Mouse (Mus musculus): Measurements from ENCODE around the gene Arhgap19. TPM values are rescaled to one million over a fixed set of nuclear protein-coding genes. Genes with fewer than 3 reads are reported as not detected.

Gene Arhgap19
- polyA plus RNA-seq, 1 experiment: 0.49 TPM

DNA sequence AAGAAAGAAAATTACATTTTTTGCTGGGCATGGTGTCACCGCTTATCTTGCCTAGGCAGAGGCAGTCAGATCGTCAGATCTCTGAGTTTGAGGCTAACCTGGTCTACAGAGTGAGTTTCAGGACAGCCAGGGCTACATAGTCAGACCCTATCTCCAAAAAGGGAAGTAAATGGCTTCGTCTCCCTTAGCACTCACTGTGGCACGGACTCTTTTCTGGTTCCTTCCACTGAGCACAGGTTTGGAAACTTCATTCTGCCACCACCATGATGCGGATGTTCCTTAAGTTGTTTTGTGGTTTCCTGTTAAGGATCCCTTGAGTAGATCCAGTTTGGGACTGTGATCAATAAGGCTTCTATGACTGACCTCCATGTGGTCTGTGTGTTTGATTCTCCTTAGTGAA is 23.1 kb upstream of the Arhgap19 start:
- Histone ChIP-seq H3K36me3 (ENCODE audit: control insufficient read depth) (no peaks in the 10 kb centered on the region), H3K9me3 (ENCODE audit: control insufficient read depth, low read length) (no peaks in the 10 kb centered on the region), H3K4me3 (replicated peaks) (no peak overlapping the region), H3K27me3 (ENCODE audit: control insufficient read depth) (no peaks in the 10 kb centered on the region), H3K4me1 (ENCODE audit: control insufficient read depth) (peaks cover 54% of the 10 kb centered on the region)
- TF ChIP-seq GATA1 (IDR thresholded peaks at IDR 0.05; ENCODE audit: low read length): no peak
- no peak for TF ChIP-seq TAL1 (IDR thresholded peaks at IDR 0.05; ENCODE audit: low read length)

GRCm38 (mm10) chr19:41822589-41822988 is 20.7 kb upstream of the Arhgap19 start:
- Histone ChIP-seq H3K4me1 (ENCODE audit: control insufficient read depth) (peaks cover 38% of the 10 kb centered on the region), H3K27me3 (ENCODE audit: control insufficient read depth) (no peaks in the 10 kb centered on the region), H3K36me3 (ENCODE audit: control insufficient read depth) (no peaks in the 10 kb centered on the region), H3K4me3 (replicated peaks) (no peak overlapping the region), H3K9me3 (ENCODE audit: control insufficient read depth, low read length) (no peaks in the 10 kb centered on the region)
- TF ChIP-seq TAL1 (IDR thresholded peaks at IDR 0.05; ENCODE audit: low read length) (no peak), GATA1 (IDR thresholded peaks at IDR 0.05; ENCODE audit: low read length) (no peak)

- H3K4me1 ChIP-seq (ENCODE audit: control insufficient read depth): peaks cover 47% of the 10 kb centered on the region
Measured at GRCm38 (mm10) chr19:41821436-41821835, 19.6 kb upstream of the Arhgap19 start.

DNA sequence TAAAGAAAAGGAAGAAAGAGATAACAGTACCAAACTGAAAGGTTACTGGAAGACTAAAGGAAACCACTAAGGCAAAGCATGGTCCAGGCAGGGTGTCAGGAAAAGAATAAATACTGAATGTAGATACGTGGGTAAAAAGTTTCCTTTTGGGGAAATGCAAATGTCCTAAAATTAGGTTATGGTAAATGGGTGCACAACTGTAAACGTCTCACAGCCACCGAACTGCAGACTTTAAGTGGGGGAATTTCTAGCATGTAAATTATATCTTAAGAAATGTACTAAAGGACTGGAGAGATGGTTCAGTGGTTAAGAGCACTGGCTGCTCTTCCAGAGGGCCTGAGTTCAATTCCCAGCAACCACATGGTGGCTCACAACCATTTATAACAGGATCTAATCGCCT is 16.9 kb upstream of the Arhgap19 start:
- H3K4me1 ChIP-seq (ENCODE audit: control insufficient read depth): peaks cover 41% of the 10 kb centered on the region

More at GRCm38 (mm10) chr19:41821436-41821835, 19.6 kb upstream of the Arhgap19 start:
- H3K4me3 ChIP-seq (replicated peaks): no peak overlapping the region
- no peak for TF ChIP-seq TAL1 (IDR thresholded peaks at IDR 0.05; ENCODE audit: low read length)
- TF ChIP-seq GATA1 (IDR thresholded peaks at IDR 0.05; ENCODE audit: low read length): no peak
- no peaks in the 10 kb centered on the region for H3K27me3 ChIP-seq (ENCODE audit: control insufficient read depth)
- no peaks in the 10 kb centered on the region for H3K36me3 ChIP-seq (ENCODE audit: control insufficient read depth)
- H3K9me3 ChIP-seq (ENCODE audit: control insufficient read depth, low read length): no peaks in the 10 kb centered on the region

DNA sequence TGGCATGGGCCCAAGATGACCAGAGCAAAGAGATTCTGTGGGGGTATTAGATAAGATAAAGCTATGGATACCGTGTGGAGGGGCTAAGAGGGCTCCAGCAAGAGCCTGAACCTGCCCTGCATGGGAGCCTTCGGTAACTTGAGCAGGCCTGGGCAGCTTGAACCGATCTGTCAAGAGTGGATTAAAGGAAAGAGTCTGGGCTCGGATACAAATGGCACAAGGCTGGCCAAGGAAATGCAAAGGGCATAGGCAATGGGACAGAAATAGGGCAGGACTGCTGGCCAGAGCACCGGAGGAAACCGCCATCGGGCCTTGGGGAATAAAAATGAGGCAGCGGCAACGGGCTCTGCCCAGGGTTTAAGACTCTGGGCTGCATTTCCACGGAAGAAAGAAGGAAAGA is 15.5 kb upstream of the Arhgap19 start:
- H3K4me1 ChIP-seq (ENCODE audit: control insufficient read depth): peaks cover 43% of the 10 kb centered on the region

More for the DNA sequence above, 16.9 kb upstream of the Arhgap19 start:
- TF ChIP-seq TAL1 (IDR thresholded peaks at IDR 0.05; ENCODE audit: low read length) (no peak), GATA1 (IDR thresholded peaks at IDR 0.05; ENCODE audit: low read length) (no peak)
- H3K27me3 ChIP-seq (ENCODE audit: control insufficient read depth): no peaks in the 10 kb centered on the region
- peaks cover 1% of the 10 kb centered on the region for H3K36me3 ChIP-seq (ENCODE audit: control insufficient read depth)
- H3K9me3 ChIP-seq (ENCODE audit: control insufficient read depth, low read length): peaks cover 2% of the 10 kb centered on the region; the same call in 1 of the 2 replicates
- no peak overlapping the region for H3K4me3 ChIP-seq (replicated peaks)

DNA sequence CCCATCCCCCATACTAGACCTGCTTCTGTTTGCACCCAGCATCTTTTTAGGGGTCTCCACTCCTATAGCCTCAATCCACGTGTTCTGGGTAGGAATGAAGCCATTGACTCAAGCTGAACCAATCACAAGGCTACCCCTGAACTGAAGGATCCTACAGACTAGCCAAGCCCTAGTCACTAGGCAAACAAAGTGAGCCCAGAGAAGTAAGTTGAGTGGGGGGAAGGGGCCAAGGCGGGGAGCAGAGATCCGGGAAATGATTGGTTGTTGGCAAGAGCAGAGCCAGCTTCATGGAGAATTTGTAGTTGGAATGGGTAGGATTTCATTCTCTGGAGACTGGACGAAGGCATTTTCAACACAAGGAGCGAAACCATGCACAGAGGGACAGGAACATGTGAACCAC is 15.1 kb upstream of the Arhgap19 start:
- H3K36me3 ChIP-seq (ENCODE audit: control insufficient read depth): peaks cover 2% of the 10 kb centered on the region
- H3K9me3 ChIP-seq (ENCODE audit: control insufficient read depth, low read length): peaks cover 3% of the 10 kb centered on the region; the same call in 1 of the 2 replicates
- peaks cover 44% of the 10 kb centered on the region for H3K4me1 ChIP-seq (ENCODE audit: control insufficient read depth)
- TF ChIP-seq GATA1 (IDR thresholded peaks at IDR 0.05; ENCODE audit: low read length) (no peak), TAL1 (IDR thresholded peaks at IDR 0.05; ENCODE audit: low read length) (no peak)
- H3K27me3 ChIP-seq (ENCODE audit: control insufficient read depth): no peaks in the 10 kb centered on the region
- no peak overlapping the region for H3K4me3 ChIP-seq (replicated peaks)

More for the DNA sequence above, 15.5 kb upstream of the Arhgap19 start:
- H3K4me3 ChIP-seq (replicated peaks): no peak overlapping the region
- peaks cover 3% of the 10 kb centered on the region; the same call in 1 of the 2 replicates for H3K9me3 ChIP-seq (ENCODE audit: control insufficient read depth, low read length)
- H3K27me3 ChIP-seq (ENCODE audit: control insufficient read depth): no peaks in the 10 kb centered on the region
- no peak for TF ChIP-seq GATA1 (IDR thresholded peaks at IDR 0.05; ENCODE audit: low read length)
- TF ChIP-seq TAL1 (IDR thresholded peaks at IDR 0.05; ENCODE audit: low read length): no peak
- peaks cover 2% of the 10 kb centered on the region for H3K36me3 ChIP-seq (ENCODE audit: control insufficient read depth)

DNA sequence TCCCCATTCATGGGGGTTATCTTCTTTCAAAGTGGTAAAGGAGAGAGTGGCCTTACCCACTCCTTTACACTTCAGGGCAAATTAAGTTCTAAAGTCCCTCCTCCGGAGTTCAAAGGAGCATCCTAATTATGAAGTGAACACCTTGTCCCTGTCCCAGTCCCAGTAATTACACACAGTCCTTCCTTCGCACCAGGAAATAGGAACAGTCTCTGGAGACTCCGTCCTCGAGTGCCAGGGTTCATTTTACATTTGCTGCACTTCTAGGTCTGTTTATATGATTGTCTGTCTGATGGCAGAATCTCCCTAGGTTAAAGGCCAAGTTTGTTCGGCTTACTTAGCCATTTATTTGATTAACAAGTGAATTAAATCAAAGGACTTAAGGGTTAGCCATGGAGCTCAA is 14.6 kb upstream of the Arhgap19 start:
- H3K9me3 ChIP-seq (ENCODE audit: control insufficient read depth, low read length): peaks cover 3% of the 10 kb centered on the region; the same call in 1 of the 2 replicates
- TF ChIP-seq GATA1 (IDR thresholded peaks at IDR 0.05; ENCODE audit: low read length) (no peak), TAL1 (IDR thresholded peaks at IDR 0.05; ENCODE audit: low read length) (no peak)
- H3K36me3 ChIP-seq (ENCODE audit: control insufficient read depth): peaks cover 2% of the 10 kb centered on the region
- H3K27me3 ChIP-seq (ENCODE audit: control insufficient read depth): no peaks in the 10 kb centered on the region
- no peak overlapping the region for H3K4me3 ChIP-seq (replicated peaks)
- H3K4me1 ChIP-seq (ENCODE audit: control insufficient read depth): peaks cover 42% of the 10 kb centered on the region

DNA sequence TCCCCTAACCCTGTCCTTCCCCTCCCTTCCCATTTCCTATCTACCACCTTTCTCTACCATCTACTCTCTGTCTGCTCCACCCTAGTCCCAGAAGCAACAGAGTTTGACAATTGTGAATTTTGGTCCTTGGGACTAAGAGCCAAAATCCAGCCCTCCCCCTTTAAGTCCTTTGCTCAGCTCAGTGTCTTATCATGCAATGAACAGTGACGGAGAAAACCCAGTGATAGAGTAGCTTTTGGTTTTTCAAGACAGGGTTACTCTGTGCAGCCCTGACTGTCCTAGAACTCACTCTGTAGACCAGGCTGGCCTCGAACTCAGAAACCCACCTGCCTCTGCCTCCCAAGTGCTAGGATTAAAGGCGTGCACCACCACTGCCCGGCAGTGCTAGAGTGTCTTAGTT is 11.5 kb upstream of the Arhgap19 start:
- no peak for TF ChIP-seq GATA1 (IDR thresholded peaks at IDR 0.05; ENCODE audit: low read length)
- TF ChIP-seq TAL1 (IDR thresholded peaks at IDR 0.05; ENCODE audit: low read length): no peak
- H3K4me1 ChIP-seq (ENCODE audit: control insufficient read depth): peaks cover 48% of the 10 kb centered on the region
- peaks cover 3% of the 10 kb centered on the region; the same call in 1 of the 2 replicates for H3K9me3 ChIP-seq (ENCODE audit: control insufficient read depth, low read length)
- no peaks in the 10 kb centered on the region for H3K27me3 ChIP-seq (ENCODE audit: control insufficient read depth)
- no peak overlapping the region for H3K4me3 ChIP-seq (replicated peaks)
- H3K36me3 ChIP-seq (ENCODE audit: control insufficient read depth): peaks cover 2% of the 10 kb centered on the region

GRCm38 (mm10) chr19:41812525-41812924 is 10.7 kb upstream of the Arhgap19 start:
- Histone ChIP-seq H3K9me3 (ENCODE audit: control insufficient read depth, low read length) (peaks cover 3% of the 10 kb centered on the region; the same call in 1 of the 2 replicates), H3K27me3 (ENCODE audit: control insufficient read depth) (no peaks in the 10 kb centered on the region), H3K36me3 (ENCODE audit: control insufficient read depth) (peaks cover 2% of the 10 kb centered on the region), H3K4me1 (ENCODE audit: control insufficient read depth) (peaks cover 56% of the 10 kb centered on the region), H3K4me3 (replicated peaks) (no peak overlapping the region)
- no peak for TF ChIP-seq TAL1 (IDR thresholded peaks at IDR 0.05; ENCODE audit: low read length)
- TF ChIP-seq GATA1 (IDR thresholded peaks at IDR 0.05; ENCODE audit: low read length): no peak

DNA sequence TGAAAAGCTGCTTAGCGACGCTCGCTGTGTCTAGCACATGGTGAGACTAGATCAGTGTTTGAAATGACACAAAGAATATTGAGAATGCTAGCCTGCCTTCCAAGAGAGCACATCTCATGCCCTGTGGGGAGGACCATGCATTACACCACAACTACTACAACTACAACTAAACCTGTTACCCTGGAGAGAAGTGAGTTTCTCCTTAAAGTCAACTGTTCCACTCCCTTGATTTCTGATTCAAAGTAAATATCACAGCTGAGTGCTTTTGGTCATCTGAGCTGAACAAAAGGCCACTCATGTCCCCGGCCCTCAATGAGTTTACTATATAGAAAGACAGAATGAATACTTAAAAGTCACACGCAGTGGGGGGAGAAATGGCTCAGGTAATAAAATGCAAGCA is 8.2 kb upstream of the Arhgap19 start:
- H3K36me3 ChIP-seq (ENCODE audit: control insufficient read depth): peaks cover 12% of the 10 kb centered on the region
- H3K27me3 ChIP-seq (ENCODE audit: control insufficient read depth): no peaks in the 10 kb centered on the region
- H3K4me3 ChIP-seq (replicated peaks): no peak overlapping the region
- TF ChIP-seq TAL1 (IDR thresholded peaks at IDR 0.05; ENCODE audit: low read length): no peak
- no peak for TF ChIP-seq GATA1 (IDR thresholded peaks at IDR 0.05; ENCODE audit: low read length)
- peaks cover 11% of the 10 kb centered on the region for H3K9me3 ChIP-seq (ENCODE audit: control insufficient read depth, low read length)
- H3K4me1 ChIP-seq (ENCODE audit: control insufficient read depth): peaks cover 58% of the 10 kb centered on the region
